Mouse (Mus musculus) right cerebral cortex, postnatal 4 days (tissue): ENCODE results near the gene Aph1a.
"Not testable (repeated sequence)": the region's sequence is repeated elsewhere in the genome, so short reads cannot be mapped to it uniquely, and the experiment has no call there.

Experiments used
- DNase-seq: peaks from one replicate; pipeline ENCODE4 v3.0.0-alpha.2; 2022

The Aph1a gene

GRCm38 (mm10) chr3:95893606-95894316 is at the start of gene Aph1a:
Aph1a (plus strand) TSS chr3:95893969.
- peak; percentile 86 for DNase-seq

- no peak for DNase-seq
Observed at GRCm38 (mm10) chr3:95850611-95851010, 43.2 kb upstream of the Aph1a start.

- no peak for DNase-seq
Observed at GRCm38 (mm10) chr3:95851317-95851716, 42.5 kb upstream of the Aph1a start.

- peak; percentile 91 for DNase-seq
Observed at GRCm38 (mm10) chr3:95855502-95856089, 38.2 kb upstream of the Aph1a start, which contains the start of gene Prpf3. Prpf3 (minus strand) TSS chr3:95855885.

- DNase-seq = no peak
Observed at GRCm38 (mm10) chr3:95856115-95856514, 37.7 kb upstream of the Aph1a start.

GRCm38 (mm10) chr3:95857050-95857449 is 36.7 kb upstream of the Aph1a start:
- not testable (repeated sequence) for DNase-seq

GRCm38 (mm10) chr3:95858278-95858677 is 35.5 kb upstream of the Aph1a start:
- DNase-seq = not testable (repeated sequence)

- no peak for DNase-seq
Observed at GRCm38 (mm10) chr3:95860323-95860722, 33.4 kb upstream of the Aph1a start.

GRCm38 (mm10) chr3:95861216-95861615 is 32.6 kb upstream of the Aph1a start:
- no peak for DNase-seq

- DNase-seq = peak; percentile 52
Observed at GRCm38 (mm10) chr3:95861796-95862195, 32.0 kb upstream of the Aph1a start.

- no peak for DNase-seq
Observed at GRCm38 (mm10) chr3:95863578-95863977, 30.2 kb upstream of the Aph1a start.

- DNase-seq = no peak
Observed at GRCm38 (mm10) chr3:95865050-95865449, 28.7 kb upstream of the Aph1a start.

GRCm38 (mm10) chr3:95865571-95865970 is 28.2 kb upstream of the Aph1a start:
- no peak for DNase-seq

GRCm38 (mm10) chr3:95866071-95866470 is 27.7 kb upstream of the Aph1a start:
- DNase-seq = no peak

GRCm38 (mm10) chr3:95867408-95867807 is 26.4 kb upstream of the Aph1a start:
- no peak for DNase-seq

- DNase-seq = no peak
Observed at GRCm38 (mm10) chr3:95870976-95871375, 22.8 kb upstream of the Aph1a start.

- peak; percentile 77 for DNase-seq
Observed at GRCm38 (mm10) chr3:95871392-95871867, 22.3 kb upstream of the Aph1a start, which contains the start of gene Mrps21. Mrps21 (minus strand) TSS chr3:95871519.

GRCm38 (mm10) chr3:95872048-95872447 is 21.7 kb upstream of the Aph1a start:
- DNase-seq = no peak

- no peak for DNase-seq
Observed at GRCm38 (mm10) chr3:95879063-95879462, 14.7 kb upstream of the Aph1a start.

GRCm38 (mm10) chr3:95881979-95882815 is 11.6 kb upstream of the Aph1a start, which contains the start of gene Ciart:
Ciart (minus strand) TSS chr3:95882251.
- peak; percentile 90 for DNase-seq

- DNase-seq = peak; percentile 69
Observed at GRCm38 (mm10) chr3:95882816-95883425, 10.8 kb upstream of the Aph1a start.

GRCm38 (mm10) chr3:95884400-95884799 is 9.4 kb upstream of the Aph1a start:
- no peak for DNase-seq

GRCm38 (mm10) chr3:95887596-95887995 is 6.2 kb upstream of the Aph1a start:
- no peak for DNase-seq
